8 mouse cellular contexts compared by ENCODE assay signal in genomic region chr2:140066353-140067314, GRCm38 (mm10). TPM values are rescaled to one million over a fixed set of nuclear protein-coding genes. Genes with fewer than 3 reads are reported as not detected.
A peak's percentile ranks its signal among the peaks of the same experiment; 100 is the strongest.
DNase-seq lines count a peak whose midpoint lies in the region; ATAC-seq and TF ChIP-seq lines count a peak whose summit lies in the region.

Gene Tasp1, minus strand, starts transcription at chr2:140066805.

- H3K9me3 ChIP-seq in embryonic facial prominence, embryonic 14.5 days (ENCODE audit: control insufficient read depth, low read length), result 0 out of 2 replicates have a peak, but pooled peaks cover 3% of the 10 kb centered on the region
- no peaks in the 10 kb centered on the region for H3K9me3 ChIP-seq in limb, embryonic 13.5 days
- no peaks in the 10 kb centered on the region for H3K9me3 ChIP-seq in midbrain, embryonic 16.5 days (replicated peaks; ENCODE audit: control insufficient read depth, low read length, poor library complexity, severe bottlenecking)

- H3K27me3 ChIP-seq in embryonic facial prominence, embryonic 14.5 days (replicated peaks; ENCODE audit: control insufficient read depth, insufficient read depth, low read length), result no peaks in the 10 kb centered on the region
- no peaks in the 10 kb centered on the region for H3K27me3 ChIP-seq in heart, adult 2 months (ENCODE audit: control insufficient read depth, insufficient read depth, low read length)
- H3K27me3 ChIP-seq in limb, embryonic 13.5 days, result no peaks in the 10 kb centered on the region
- H3K27me3 ChIP-seq in midbrain, embryonic 16.5 days (ENCODE audit: control insufficient read depth, insufficient read depth, low read depth, low read length), result no peaks in the 10 kb centered on the region

- peak within 1 kb of the TSS; percentile 86 for H3K27ac ChIP-seq in embryonic facial prominence, embryonic 14.5 days (replicated peaks; ENCODE audit: low read depth, low read length)
- peak within 1 kb of the TSS; percentile 88 for H3K27ac ChIP-seq in heart, adult 2 months
- H3K27ac ChIP-seq in limb, embryonic 13.5 days, result peak within 1 kb of the TSS; percentile 81
- H3K27ac ChIP-seq in midbrain, embryonic 16.5 days (ENCODE audit: low read length), result peak within 1 kb of the TSS; percentile 94

- peaks cover 4% of the 10 kb centered on the region for H3K4me1 ChIP-seq in embryonic facial prominence, embryonic 14.5 days (ENCODE audit: control insufficient read depth, insufficient read depth, low read length)
- H3K4me1 ChIP-seq in heart, adult 2 months (ENCODE audit: control insufficient read depth, insufficient read depth, low read length), result no peaks in the 10 kb centered on the region; the same call in 1 of the 2 replicates
- peaks cover 5% of the 10 kb centered on the region; the same call in 1 of the 2 replicates for H3K4me1 ChIP-seq in limb, embryonic 13.5 days
- H3K4me1 ChIP-seq in midbrain, embryonic 16.5 days (ENCODE audit: control insufficient read depth, insufficient read depth, low read length), result peaks cover 7% of the 10 kb centered on the region

- TF ChIP-seq POLR2A in heart, adult 2 months (IDR thresholded peaks at IDR 0.05; ENCODE audit: insufficient read depth, low read depth, low read length), result peak; percentile 93

- H3K4me3 ChIP-seq in embryonic facial prominence, embryonic 14.5 days (ENCODE audit: low read depth, low read length), result peak within 1 kb of the TSS; percentile 89
- peak within 1 kb of the TSS; percentile 90 for H3K4me3 ChIP-seq in heart, adult 2 months
- peak within 1 kb of the TSS; percentile 85 for H3K4me3 ChIP-seq in limb, embryonic 13.5 days
- H3K4me3 ChIP-seq in midbrain, embryonic 16.5 days (ENCODE audit: low read depth, low read length), result peak within 1 kb of the TSS; percentile 88

- H3K9ac ChIP-seq in embryonic facial prominence, embryonic 14.5 days (ENCODE audit: low read depth, low read length), result peak within 1 kb of the TSS; percentile 90
- peak within 1 kb of the TSS; percentile 88 for H3K9ac ChIP-seq in heart, adult 2 months (ENCODE audit: low read depth, low read length)
- H3K9ac ChIP-seq in limb, embryonic 13.5 days, result peak within 1 kb of the TSS; percentile 88
- H3K9ac ChIP-seq in midbrain, embryonic 16.5 days (ENCODE audit: low read depth, low read length), result peak within 1 kb of the TSS; percentile 93

- H3K36me3 ChIP-seq in embryonic facial prominence, embryonic 14.5 days (ENCODE audit: control insufficient read depth, insufficient read depth, low read length), result no peaks in the 10 kb centered on the region
- no peaks in the 10 kb centered on the region for H3K36me3 ChIP-seq in heart, adult 2 months (ENCODE audit: control insufficient read depth, insufficient read depth, low read length)
- H3K36me3 ChIP-seq in limb, embryonic 13.5 days, result no peaks in the 10 kb centered on the region
- H3K36me3 ChIP-seq in midbrain, embryonic 16.5 days (ENCODE audit: control insufficient read depth, insufficient read depth, low read length), result no peaks in the 10 kb centered on the region

- ATAC-seq in embryonic facial prominence, embryonic 14.5 days (ENCODE audit: low read depth), result peak; percentile 100
- ATAC-seq in limb, embryonic 13.5 days (ENCODE audit: low FRiP score, low read depth), result peak; percentile 100
- peak; percentile 100 for ATAC-seq in midbrain, embryonic 16.5 days

- intact Hi-C loops in heart, adult 2 months (cut with DNase I), result loop anchor here (2.0 to 10.0 kb wide), 2 partner anchors 104 to 328 kb away; partner anchors contain the start of genes Esf1, Macrod2 and Ndufaf5

- no peak for TF ChIP-seq EP300 in heart, adult 2 months (IDR thresholded peaks at IDR 0.05; ENCODE audit: insufficient read depth, low read depth, low read length)

- peak; percentile 99 for DNase-seq in 3T3-L1 (ENCODE audit: low read depth, low spot score)
- DNase-seq in adrenal gland, postnatal 4 days (ENCODE audit: low spot score in 2 of 2), result peak; percentile 80 to 85
- DNase-seq in embryonic facial prominence, embryonic 14.5 days (ENCODE audit: low spot score), result peak; percentile 98
- DNase-seq in heart, adult 2 months, result peak; percentile 91 to 95
- peak; percentile 93 for DNase-seq in kidney, adult 8-10 months
- peak; percentile 77 to 92 for DNase-seq in spleen, postnatal 10 days (ENCODE audit: low spot score in 2 of 2)

- WGBS in embryonic facial prominence, embryonic 14.5 days, result 2% methylated on average over 59 of the region's 68 CpGs
- whole genome bisulfite sequencing in heart, adult 2 months, result under 1% methylated on average over 68 of the region's 68 CpGs
- WGBS in limb, embryonic 13.5 days, result under 1% methylated on average over 68 of the region's 68 CpGs
- under 1% methylated on average over 63 of the region's 68 CpGs for WGBS in midbrain, embryonic 16.5 days

- H3K4me2 ChIP-seq in embryonic facial prominence, embryonic 14.5 days (ENCODE audit: low read depth, low read length), result peak within 1 kb of the TSS; percentile 89
- peak within 1 kb of the TSS; percentile 83 for H3K4me2 ChIP-seq in limb, embryonic 13.5 days (replicated peaks)
- H3K4me2 ChIP-seq in midbrain, embryonic 16.5 days (ENCODE audit: low read length), result peak within 1 kb of the TSS; percentile 82

- TF ChIP-seq CTCF in heart, adult 2 months (IDR thresholded peaks at IDR 0.05), result no peak

- H3K79me2 ChIP-seq in heart, adult 2 months (replicated peaks; ENCODE audit: control insufficient read depth, insufficient read depth, low read length), result no peaks in the 10 kb centered on the region

RNA-seq across cellular contexts. Expression of gene Tasp1, which starts in this region (rescaled TPM):
- 10 to 100 TPM; 14.3 to 15.7 TPM for total RNA-seq in adrenal gland, postnatal 4 days (2021)
- polyA plus RNA-seq in embryonic facial prominence, embryonic 14.5 days (2014; fragmentation: Nextera tagmentation; extraction: Ambion mirVana), result 19.9 and 24.4 TPM in 2 replicates
- 1 to 10 TPM; 6.6 to 7.6 TPM for total RNA-seq in heart, adult 2 months (2021)
- 2.9 and 5.4 TPM in 2 replicates for polyA plus RNA-seq in heart, adult 2 months (2012; rRNA removed)
- 21.6 and 24.4 TPM in 2 replicates for polyA plus RNA-seq in limb, embryonic 13.5 days (2015; fragmentation: Nextera tagmentation; extraction: Ambion mirVana)
- 22.4 and 24.4 TPM in 2 replicates for polyA plus RNA-seq in midbrain, embryonic 16.5 days (2015; fragmentation: Nextera tagmentation; extraction: Ambion mirVana)

Comparison
In these comparisons a context has a peak if more than half of its experiments do, and no peak if none do; other contexts are left out.
1. Peak in every context shown above with its lines: DNase-seq, ATAC-seq, H3K4me3 ChIP-seq and H3K27ac ChIP-seq.